Mouse (Mus musculus): ENCODE data around the gene Lmx1a. TPM values are rescaled to one million over a fixed set of nuclear protein-coding genes. Genes with fewer than 3 reads are reported as not detected.

Gene Lmx1a
- 0.95 and 0.96 TPM in 2 replicates for polyA plus RNA-seq (2012; rRNA removed; ENCODE audit: low replicate concordance)

DNA sequence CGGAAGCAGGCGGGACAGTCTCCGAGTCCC is at the start of gene Lmx1a:
TSS of gene Lmx1a (plus strand) at position 6 of the 30 bp plus-strand sequence.

Other genes starting within 250 kb of the Lmx1a start
- gene Lrrc52, start 222.5 kb upstream of the Lmx1a start, polyA plus RNA-seq (2012; rRNA removed; ENCODE audit: low replicate concordance): not detected in 2 replicates
- 0.27 and 0.40 TPM in 2 replicates for gene Rxrg, start 90.9 kb upstream of the Lmx1a start, polyA plus RNA-seq (2012; rRNA removed; ENCODE audit: low replicate concordance)